Mouse (Mus musculus): ENCODE measurements around the gene Itgae.

DNA sequence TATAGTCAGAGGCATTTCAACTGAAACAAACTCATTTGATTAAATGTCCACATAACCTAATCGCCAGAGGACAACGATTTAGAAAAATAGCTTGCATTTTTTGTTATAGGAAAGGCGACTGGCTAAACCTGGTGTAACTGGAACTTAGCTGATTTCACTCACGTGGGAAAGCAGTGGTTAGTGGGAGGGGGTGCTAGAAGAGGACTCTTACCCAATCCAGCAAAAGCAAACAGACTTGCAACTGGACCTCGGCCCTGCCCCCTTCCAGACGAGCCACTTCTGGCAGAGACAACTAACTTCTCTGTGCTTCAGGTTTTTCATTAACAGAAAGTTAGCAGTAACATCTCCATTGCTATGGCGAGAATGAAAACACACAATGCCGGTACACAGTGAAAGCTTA lies 85.2 kb downstream of the Itgae start:
- TF ChIP-seq ZNF384 (IDR thresholded peaks at IDR 0.05; ENCODE audit: low read depth, low read length) (no peak), CTCF (conservative IDR thresholded peaks at IDR 0.05 in 1 of 2, IDR thresholded peaks at IDR 0.05 in 1 of 2; ENCODE audit: low read depth in 2 of 2, low read length in 2 of 2) (no peak), HCFC1 (IDR thresholded peaks at IDR 0.05; ENCODE audit: low read depth, low read length) (no peak), MXI1 (IDR thresholded peaks at IDR 0.05; ENCODE audit: low read depth, low read length) (peak; percentile 49)

Data from CH12.LX (cell line).